Mouse (Mus musculus) stomach, embryonic 15.5 days (tissue): Measurements from ENCODE around the gene Frzb. TPM values are rescaled to one million over a fixed set of nuclear protein-coding genes. Genes with fewer than 3 reads are reported as not detected.

Source experiments
- ATAC-seq: fragments of 200-750 bp; cut with Nextera tagmentation; 2 replicates; pipeline ENCODE4 v1.8.0; 2017; ENCODE audit warnings: low read depth, moderate number of reproducible peaks, moderate TSS enrichment; ENCODE audit not compliant: insufficient read depth, low FRiP score
- H3K27ac ChIP-seq: fragments of 300-500 bp; sonication (generic); 2 replicates; pipeline ENCODE4 v1.5.1; 2015; ENCODE audit warnings: mild to moderate bottlenecking, inconsistent platforms
- H3K27me3 ChIP-seq: fragments of 300-500 bp; sonication (generic); replicated peaks from 2 replicates; pipeline ENCODE4 v1.6.1; 2015; ENCODE audit warnings: inconsistent platforms
- H3K36me3 ChIP-seq: fragments of 300-500 bp; sonication (generic); 2 replicates; pipeline ENCODE4 v1.6.1; 2015; ENCODE audit warnings: inconsistent platforms
- H3K4me1 ChIP-seq: fragments of 300-500 bp; sonication (generic); 2 replicates; pipeline ENCODE4 v1.6.1; 2015; ENCODE audit warnings: inconsistent platforms
- H3K4me2 ChIP-seq: fragments of 300-500 bp; sonication (generic); 2 replicates; pipeline ENCODE4 v1.6.1; 2015; ENCODE audit warnings: mild to moderate bottlenecking, inconsistent platforms
- H3K4me3 ChIP-seq: fragments of 300-500 bp; sonication (generic); replicated peaks from 2 replicates; pipeline ENCODE4 v1.5.1; 2015; ENCODE audit warnings: inconsistent platforms
- H3K9ac ChIP-seq: fragments of 300-500 bp; sonication (generic); 2 replicates; pipeline ENCODE4 v1.6.1; 2015; ENCODE audit warnings: inconsistent platforms
- H3K9me3 ChIP-seq: fragments of 300-500 bp; sonication (generic); 2 replicates; pipeline ENCODE4 v1.6.1; 2016; ENCODE audit warnings: inconsistent platforms
- WGBS: fragments of 180-500 bp; shearing (Covaris S2); methylation state at CpG from one replicate; pipeline ENCODE4 v1.1.7; 2015; 5-methylcytosine and 5-hydroxymethylcytosine counted together
- polyA plus RNA-seq: library from polyadenylated mRNA; unstranded; fragments of >200 nt; fragmentation: Nextera tagmentation; extraction: Ambion mirVana; gene quantifications from 2 replicates; pipeline ENCODE4 v1.2.1, GENCODE M21; 2015

The Frzb gene
- polyA plus RNA-seq, 1 experiment from 2014 or later = 5.0 TPM

DNA sequence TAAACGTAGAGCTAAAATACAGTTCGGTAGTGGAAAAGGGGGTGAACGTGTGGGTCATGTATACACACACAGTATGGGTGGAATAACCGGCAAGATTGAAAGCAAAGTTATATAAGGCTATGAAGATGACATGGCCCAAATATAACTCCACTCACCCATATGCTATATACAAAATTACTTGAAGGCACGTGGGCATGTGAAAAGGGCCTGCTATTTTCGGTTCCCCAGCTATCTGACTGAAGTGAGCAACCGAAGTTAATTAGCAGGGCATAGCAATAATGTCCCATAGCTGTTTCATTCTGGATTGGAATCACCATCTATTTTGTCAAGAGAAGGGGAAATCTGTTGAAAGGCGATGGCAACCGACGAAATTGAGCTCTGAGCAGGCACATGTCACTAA lies 1.9 kb downstream of the Frzb start:
- peak overlapping the region; percentile 100 for H3K4me2 ChIP-seq
- 57% methylated on average over 10 of the region's 10 CpGs for WGBS
- no peaks in the 10 kb centered on the region for H3K9me3 ChIP-seq
- H3K36me3 ChIP-seq = no peaks in the 10 kb centered on the region
- H3K4me1 ChIP-seq = peaks cover 12% of the 10 kb centered on the region; the same call in 1 of the 2 replicates
- H3K27me3 ChIP-seq = peaks cover 16% of the 10 kb centered on the region; the same call in 1 of the 2 replicates
- no peak overlapping the region for H3K9ac ChIP-seq
- ATAC-seq = no peak
- no peak overlapping the region for H3K27ac ChIP-seq
- H3K4me3 ChIP-seq = no peak overlapping the region

DNA sequence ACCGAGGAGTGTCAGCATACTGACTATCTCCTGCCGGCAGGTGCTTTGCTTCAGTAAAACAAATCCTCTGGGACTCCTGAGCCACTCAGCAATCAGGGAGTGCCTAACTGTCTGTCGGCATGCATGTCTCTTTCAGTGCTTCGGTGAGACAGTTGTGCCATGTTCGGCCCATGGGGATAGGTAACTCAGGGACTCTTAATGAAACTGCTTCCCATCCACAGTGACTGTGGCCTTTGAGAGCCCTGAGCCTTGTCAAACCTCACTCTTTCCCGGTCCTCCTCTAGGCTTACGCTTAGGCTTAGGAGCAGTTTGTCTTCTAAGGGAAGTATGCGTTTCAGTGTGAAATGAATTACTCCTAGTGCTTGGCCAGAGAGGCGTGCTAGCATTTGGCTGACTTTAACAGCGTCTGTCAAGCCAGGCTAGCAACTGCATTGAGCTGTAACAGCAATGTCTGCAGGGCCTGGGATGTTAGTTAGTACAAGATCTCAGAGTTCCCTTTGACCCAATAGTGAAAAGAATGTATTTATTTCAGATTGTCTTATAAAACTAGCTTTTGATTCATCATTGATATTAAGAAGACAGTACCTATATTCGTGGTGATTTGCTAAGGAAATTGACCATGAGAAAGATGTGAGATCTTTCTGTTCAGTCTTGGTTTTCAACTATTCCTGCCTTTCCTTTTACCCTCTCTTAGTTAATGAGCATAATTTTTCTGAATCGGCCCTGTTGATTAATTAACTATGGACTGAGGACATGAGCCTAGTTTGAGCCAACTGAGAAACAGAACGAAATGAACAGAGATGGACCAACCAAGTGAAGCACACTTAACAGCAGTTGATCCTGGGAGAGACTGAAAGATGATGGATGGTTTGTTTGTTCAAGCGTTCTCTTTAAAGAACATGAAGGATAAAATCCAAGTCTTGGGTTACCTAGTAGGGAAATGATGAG lies 2.7 kb downstream of the Frzb start:
- Histone ChIP-seq H3K27me3 (peaks cover 16% of the 10 kb centered on the region; the same call in 1 of the 2 replicates), H3K4me3 (no peak overlapping the region), H3K9ac (no peak overlapping the region), H3K36me3 (no peaks in the 10 kb centered on the region), H3K4me1 (peaks cover 12% of the 10 kb centered on the region; the same call in 1 of the 2 replicates), H3K9me3 (no peaks in the 10 kb centered on the region), H3K4me2 (no peak overlapping the region), H3K27ac (no peak overlapping the region)
- 58% methylated on average over 14 of the region's 14 CpGs for WGBS
- ATAC-seq = no peak

DNA sequence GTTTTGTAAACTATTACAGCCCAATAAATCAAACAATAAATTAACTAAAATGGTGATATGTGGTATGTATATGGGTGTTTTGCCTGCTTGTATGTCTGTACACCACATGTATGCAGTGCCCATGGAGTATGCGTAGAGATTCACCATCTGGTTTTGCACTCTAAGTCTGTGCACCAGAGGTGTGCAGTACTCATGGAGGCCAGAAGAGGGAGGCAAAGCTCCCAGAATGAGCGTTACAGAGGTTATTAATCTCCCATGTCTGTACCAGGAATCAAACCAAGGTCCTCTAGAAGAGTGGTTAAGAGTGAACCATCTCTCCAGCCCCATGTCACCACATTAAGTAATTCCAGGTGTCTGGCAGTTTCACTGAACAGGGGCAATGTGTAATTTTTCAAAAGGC lies 3.5 kb downstream of the Frzb start:
- no peak for ATAC-seq
- no peak overlapping the region for H3K27ac ChIP-seq
- H3K4me2 ChIP-seq = no peak overlapping the region
- no peak overlapping the region for H3K4me3 ChIP-seq
- peaks cover 12% of the 10 kb centered on the region; the same call in 1 of the 2 replicates for H3K4me1 ChIP-seq
- 88% methylated on average over 2 of the region's 2 CpGs for WGBS
- no peak overlapping the region for H3K9ac ChIP-seq
- no peaks in the 10 kb centered on the region for H3K36me3 ChIP-seq
- H3K27me3 ChIP-seq = peaks cover 16% of the 10 kb centered on the region; the same call in 1 of the 2 replicates
- H3K9me3 ChIP-seq = no peaks in the 10 kb centered on the region

DNA sequence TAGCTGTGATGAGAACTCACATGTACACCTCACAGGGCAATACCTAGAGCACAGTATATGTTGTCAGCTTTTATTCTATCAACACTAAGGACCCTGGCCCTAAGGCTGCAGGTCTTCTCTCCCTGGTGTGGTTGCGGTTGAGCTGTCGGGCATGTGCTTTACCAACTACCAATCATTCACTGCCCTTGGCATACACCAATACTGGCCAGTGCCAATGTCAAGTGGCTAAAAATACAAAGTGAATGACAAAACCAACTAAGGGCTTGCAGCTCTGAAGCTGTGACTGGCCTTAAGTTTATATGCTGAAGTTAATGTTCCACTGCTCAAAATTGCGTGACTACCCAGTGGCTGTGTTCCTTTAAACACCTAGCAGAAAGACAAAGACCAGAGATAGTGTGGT lies 6.0 kb downstream of the Frzb start:
- peaks cover 11% of the 10 kb centered on the region; the same call in 1 of the 2 replicates for H3K27me3 ChIP-seq
- H3K36me3 ChIP-seq = no peaks in the 10 kb centered on the region
- no peak overlapping the region for H3K4me2 ChIP-seq
- 93% methylated on average over 3 of the region's 3 CpGs for WGBS
- 0 out of 2 replicates have a peak, but pooled peaks cover 3% of the 10 kb centered on the region for H3K4me1 ChIP-seq
- H3K4me3 ChIP-seq = no peak overlapping the region
- no peak for ATAC-seq
- H3K27ac ChIP-seq = no peak overlapping the region
- no peaks in the 10 kb centered on the region for H3K9me3 ChIP-seq
- no peak overlapping the region for H3K9ac ChIP-seq

DNA sequence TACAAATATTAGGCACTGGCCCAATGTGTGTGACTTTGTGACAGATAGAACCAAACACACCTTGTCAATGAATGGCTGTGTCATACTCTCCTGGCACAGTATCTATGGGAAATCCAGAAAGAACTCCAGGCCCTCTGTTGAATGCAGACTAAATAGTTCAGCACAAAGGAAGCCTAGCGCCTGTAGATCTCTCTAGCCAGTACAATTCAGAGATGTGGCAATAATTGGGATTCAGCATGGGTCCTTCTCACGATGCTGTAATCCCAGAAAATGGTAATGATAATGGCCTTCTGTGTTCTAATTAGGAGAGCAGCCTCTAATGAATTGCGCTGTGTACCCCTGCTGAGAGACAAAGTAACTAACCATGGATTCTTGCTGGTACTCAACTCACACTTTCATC lies 8.6 kb downstream of the Frzb start:
- no peak overlapping the region for H3K4me2 ChIP-seq
- no peak for ATAC-seq
- H3K9me3 ChIP-seq = no peaks in the 10 kb centered on the region
- 89% methylated on average over 3 of the region's 3 CpGs for WGBS
- no peak overlapping the region for H3K4me3 ChIP-seq
- no peaks in the 10 kb centered on the region for H3K27me3 ChIP-seq
- H3K27ac ChIP-seq = no peak overlapping the region
- no peak overlapping the region for H3K9ac ChIP-seq
- no peaks in the 10 kb centered on the region for H3K36me3 ChIP-seq
- H3K4me1 ChIP-seq = no peaks in the 10 kb centered on the region

DNA sequence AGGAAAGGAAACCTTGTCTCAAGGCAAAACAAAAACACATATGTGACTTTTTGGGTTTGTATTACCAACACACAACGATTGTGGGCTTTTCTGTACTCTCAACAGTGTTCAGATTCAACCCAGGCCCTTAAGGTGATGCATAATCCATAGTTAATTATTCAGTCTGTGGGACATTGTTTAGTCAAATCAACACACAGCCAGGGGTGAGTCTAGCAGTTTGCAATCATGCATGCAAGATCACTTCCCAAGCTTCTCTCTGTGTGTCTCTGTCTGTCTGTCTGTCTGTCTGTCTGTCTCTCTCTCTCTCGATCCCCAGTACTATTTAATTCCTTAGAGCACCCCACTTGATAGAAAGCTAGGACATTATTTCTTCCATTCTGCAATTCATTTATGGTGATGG lies 10.0 kb downstream of the Frzb start:
- Histone ChIP-seq H3K9ac (no peak overlapping the region), H3K36me3 (no peaks in the 10 kb centered on the region), H3K4me3 (no peak overlapping the region), H3K27me3 (no peaks in the 10 kb centered on the region), H3K4me1 (no peaks in the 10 kb centered on the region), H3K27ac (no peak overlapping the region), H3K9me3 (no peaks in the 10 kb centered on the region), H3K4me2 (no peak overlapping the region)
- WGBS = 65% methylated on average over 2 of the region's 2 CpGs
- ATAC-seq = no peak

DNA sequence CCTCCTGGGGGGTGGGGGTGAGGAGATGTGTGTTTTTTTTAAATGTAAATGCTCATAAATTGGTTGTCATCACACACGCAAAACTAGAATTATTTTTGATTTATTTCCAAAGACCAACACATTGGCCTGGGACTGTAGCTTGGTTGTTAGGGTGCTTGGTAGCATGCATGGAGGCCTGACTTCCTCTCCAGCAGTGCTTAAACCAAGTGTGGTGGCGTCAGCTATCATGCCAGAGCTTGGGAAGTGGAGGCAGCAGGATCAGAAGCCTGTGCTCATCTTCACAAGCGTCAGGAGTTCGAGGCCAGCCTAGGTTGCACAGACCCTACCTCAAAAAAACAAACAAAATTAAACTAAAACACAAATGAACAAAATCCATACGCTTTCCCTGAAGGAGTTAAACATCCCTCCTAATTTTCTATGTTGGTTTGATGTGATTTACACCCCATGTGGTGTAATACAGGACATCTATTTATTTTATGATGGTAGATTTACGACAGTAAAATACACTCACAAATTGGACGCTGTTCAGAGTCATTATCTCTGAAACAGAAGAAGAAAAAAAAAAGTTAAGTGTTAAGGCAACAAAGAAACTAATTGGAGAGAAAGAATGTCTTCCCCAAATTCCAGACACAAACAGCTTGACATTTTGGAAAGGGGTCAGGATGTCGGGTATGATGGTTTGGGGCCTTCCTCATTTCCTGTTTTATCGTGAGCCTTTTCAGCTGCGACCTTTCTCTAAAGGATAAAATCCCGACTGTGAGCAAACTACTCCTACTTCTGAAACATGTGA lies 12.4 kb downstream of the Frzb start:
- no peaks in the 10 kb centered on the region for H3K9me3 ChIP-seq
- no peaks in the 10 kb centered on the region for H3K4me1 ChIP-seq
- 45% methylated on average over 11 of the region's 11 CpGs for WGBS
- H3K4me3 ChIP-seq = no peak overlapping the region
- H3K4me2 ChIP-seq = no peak overlapping the region
- no peak overlapping the region for H3K9ac ChIP-seq
- H3K27ac ChIP-seq = no peak overlapping the region
- no peaks in the 10 kb centered on the region for H3K36me3 ChIP-seq
- H3K27me3 ChIP-seq = no peaks in the 10 kb centered on the region
- no peak for ATAC-seq

DNA sequence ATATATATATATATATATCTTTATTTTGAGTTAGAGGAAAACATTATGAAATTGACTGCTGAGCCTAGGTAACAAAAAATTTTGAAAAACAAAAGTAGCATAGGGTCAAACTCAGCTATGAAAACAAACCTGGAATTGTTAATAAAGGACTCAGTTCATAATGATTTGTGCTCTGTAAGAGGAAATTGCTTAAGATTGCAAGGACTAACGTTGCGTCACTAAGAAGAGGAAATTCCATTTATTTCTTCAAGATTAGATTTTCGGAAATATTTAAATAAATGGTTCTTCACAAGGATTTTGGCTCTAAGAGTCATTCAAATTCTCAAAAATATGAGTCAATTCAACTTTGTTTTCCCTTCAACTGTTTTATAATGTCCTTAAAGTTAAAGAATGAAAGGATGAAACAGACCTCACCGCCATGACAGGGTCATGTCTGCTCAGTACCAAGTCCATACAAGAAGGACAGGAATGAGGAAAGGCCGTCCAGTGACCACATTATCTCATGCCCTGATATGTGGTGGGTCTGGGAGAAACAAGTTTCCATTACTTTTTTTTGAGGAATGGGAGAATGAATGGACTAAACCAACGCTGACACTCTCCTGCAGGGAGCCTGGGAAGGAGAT lies 14.1 kb downstream of the Frzb start:
- no peak overlapping the region for H3K4me2 ChIP-seq
- H3K9ac ChIP-seq = no peak overlapping the region
- WGBS = 82% methylated on average over 6 of the region's 6 CpGs
- ATAC-seq = no peak
- H3K36me3 ChIP-seq = no peaks in the 10 kb centered on the region
- no peak overlapping the region for H3K27ac ChIP-seq
- H3K27me3 ChIP-seq = no peaks in the 10 kb centered on the region
- H3K4me1 ChIP-seq = no peaks in the 10 kb centered on the region
- H3K4me3 ChIP-seq = no peak overlapping the region
- no peaks in the 10 kb centered on the region for H3K9me3 ChIP-seq

DNA sequence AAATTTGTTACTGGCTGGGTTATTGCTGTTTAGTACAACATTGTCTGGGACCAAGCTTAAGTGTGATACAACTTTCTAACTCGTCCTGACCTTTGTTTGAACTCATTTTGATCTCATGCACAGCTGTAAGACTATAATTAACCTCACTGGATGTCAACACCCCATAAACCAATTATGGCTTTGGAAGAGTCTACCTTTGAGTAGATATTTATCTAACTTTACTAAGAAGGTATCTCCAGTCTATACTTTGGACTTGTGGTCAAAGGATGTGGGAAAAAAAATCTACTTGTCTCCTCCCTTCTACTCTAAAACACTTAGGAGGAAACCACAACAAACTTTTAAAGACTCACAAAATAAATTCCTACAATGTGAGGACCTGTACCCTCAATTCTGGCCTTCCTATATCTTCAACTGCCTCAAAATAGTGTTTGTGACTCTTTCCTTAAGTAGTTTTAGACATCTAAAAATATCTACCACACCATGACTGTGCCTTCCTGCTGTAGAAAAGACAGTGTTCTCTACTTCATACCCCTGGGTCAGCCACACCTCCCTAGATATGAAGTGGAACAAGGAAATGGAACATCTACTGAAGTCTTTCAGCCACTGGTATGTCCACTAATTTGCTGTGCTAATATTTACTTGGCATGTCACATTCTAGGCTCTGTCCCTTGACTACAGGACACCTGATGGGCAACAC lies 16.9 kb downstream of the Frzb start:
- H3K36me3 ChIP-seq = no peaks in the 10 kb centered on the region
- H3K4me3 ChIP-seq = no peak overlapping the region
- H3K9me3 ChIP-seq = no peaks in the 10 kb centered on the region
- WGBS = 40% methylated on average over 1 of the region's 1 CpGs
- no peak overlapping the region for H3K4me2 ChIP-seq
- H3K27me3 ChIP-seq = no peaks in the 10 kb centered on the region
- ATAC-seq = no peak
- H3K4me1 ChIP-seq = no peaks in the 10 kb centered on the region
- H3K27ac ChIP-seq = no peak overlapping the region
- H3K9ac ChIP-seq = no peak overlapping the region

DNA sequence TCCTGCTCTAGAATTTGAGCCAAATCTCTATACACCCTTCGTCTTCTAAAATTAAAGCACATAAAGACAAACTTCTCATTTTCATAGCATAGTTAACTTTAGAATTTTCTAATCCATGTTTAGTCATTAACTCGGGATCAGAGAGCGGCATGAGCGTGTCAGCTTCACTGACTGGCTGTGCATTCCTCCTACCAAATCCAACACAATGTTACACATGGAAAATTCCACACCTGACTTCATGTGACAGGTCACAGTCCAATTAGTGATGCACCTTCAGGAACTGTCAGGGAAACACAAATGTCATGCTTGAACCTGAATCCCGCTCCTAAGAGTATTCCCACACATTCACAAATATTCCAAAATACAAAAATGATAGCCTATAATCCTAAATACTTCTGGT lies 24.3 kb downstream of the Frzb start:
- H3K9me3 ChIP-seq = no peaks in the 10 kb centered on the region
- no peaks in the 10 kb centered on the region for H3K4me1 ChIP-seq
- H3K27ac ChIP-seq = no peak overlapping the region
- H3K9ac ChIP-seq = no peak overlapping the region
- no peak overlapping the region for H3K4me2 ChIP-seq
- H3K4me3 ChIP-seq = no peak overlapping the region
- H3K36me3 ChIP-seq = no peaks in the 10 kb centered on the region
- no peaks in the 10 kb centered on the region for H3K27me3 ChIP-seq
- 91% methylated on average over 5 of the region's 5 CpGs for WGBS
- ATAC-seq = no peak

DNA sequence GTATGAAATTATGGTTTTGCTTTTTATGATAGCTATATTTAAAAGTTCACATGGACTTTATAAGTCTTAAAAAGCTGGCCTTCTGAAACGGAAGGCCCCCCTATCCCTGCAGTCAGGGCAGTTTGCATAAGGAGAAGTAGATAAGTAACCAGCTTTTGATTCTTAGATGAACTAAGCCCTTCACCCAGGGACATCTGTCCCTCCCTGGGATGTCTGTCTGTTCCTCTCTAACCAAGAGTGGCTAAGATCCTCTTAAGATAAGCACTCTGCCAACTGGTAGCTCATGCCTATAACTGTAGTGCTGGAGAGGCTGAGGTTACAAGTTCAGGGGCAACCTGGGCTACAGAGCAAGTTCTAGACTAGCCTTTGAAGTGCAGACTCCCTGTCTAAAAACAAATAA lies 25.4 kb downstream of the Frzb start:
- no peak overlapping the region for H3K9ac ChIP-seq
- no peak overlapping the region for H3K27ac ChIP-seq
- no peaks in the 10 kb centered on the region for H3K27me3 ChIP-seq
- H3K36me3 ChIP-seq = no peaks in the 10 kb centered on the region
- no peak overlapping the region for H3K4me2 ChIP-seq
- no peak for ATAC-seq
- 63% methylated on average over 1 of the region's 1 CpGs for WGBS
- no peak overlapping the region for H3K4me3 ChIP-seq
- H3K4me1 ChIP-seq = no peaks in the 10 kb centered on the region
- H3K9me3 ChIP-seq = no peaks in the 10 kb centered on the region
